Mouse (Mus musculus): Measurements from ENCODE around the gene Grhl3.

Grhl3 gene

GRCm38 (mm10) chr4:135531771-135532613 lies 41.4 kb downstream of the Grhl3 start:
- DNase-seq (ENCODE audit: extremely low spot score, low spot score): no peak

GRCm38 (mm10) chr4:135531236-135531635 lies 42.2 kb downstream of the Grhl3 start:
- no peak for DNase-seq (ENCODE audit: extremely low spot score, low spot score)

- no peak for DNase-seq (ENCODE audit: extremely low spot score, low spot score)
These were observed 43.2 kb downstream of the Grhl3 start for GRCm38 (mm10) chr4:135530270-135530669.

DNA sequence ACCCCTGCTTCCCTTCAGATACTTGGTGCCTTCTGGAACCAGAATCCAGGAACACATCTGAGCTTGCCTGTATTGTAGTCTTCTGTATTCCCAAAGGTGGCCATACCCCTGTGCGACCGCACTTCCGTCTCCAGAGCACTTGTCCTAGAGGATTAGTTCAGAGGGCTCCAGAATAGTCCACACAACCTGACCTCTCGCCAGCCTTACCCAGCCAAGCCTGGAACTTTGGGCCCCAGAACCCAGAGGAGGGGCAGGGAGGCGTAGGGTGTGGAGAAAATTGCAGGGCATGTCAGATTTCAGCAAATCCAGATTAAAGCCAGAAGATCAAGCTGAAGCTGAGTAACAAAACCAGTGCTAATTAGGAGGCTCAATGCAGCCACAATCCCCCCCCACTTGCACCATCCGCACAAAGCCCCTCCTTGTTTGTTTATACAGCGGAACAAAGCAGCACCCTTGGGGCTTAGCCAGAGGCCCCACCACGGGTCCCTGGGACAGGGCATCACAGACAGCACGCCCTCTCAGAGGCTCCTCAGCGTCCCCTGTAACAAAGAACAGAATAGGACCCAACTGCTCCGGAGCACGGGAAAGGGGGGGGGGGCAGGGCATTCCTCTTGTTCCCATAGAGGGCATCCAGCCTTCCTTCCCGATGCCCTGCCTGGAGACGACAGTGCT lies 47.3 kb downstream of the Grhl3 start:
- DNase-seq (ENCODE audit: extremely low spot score, low spot score): no peak

DNA sequence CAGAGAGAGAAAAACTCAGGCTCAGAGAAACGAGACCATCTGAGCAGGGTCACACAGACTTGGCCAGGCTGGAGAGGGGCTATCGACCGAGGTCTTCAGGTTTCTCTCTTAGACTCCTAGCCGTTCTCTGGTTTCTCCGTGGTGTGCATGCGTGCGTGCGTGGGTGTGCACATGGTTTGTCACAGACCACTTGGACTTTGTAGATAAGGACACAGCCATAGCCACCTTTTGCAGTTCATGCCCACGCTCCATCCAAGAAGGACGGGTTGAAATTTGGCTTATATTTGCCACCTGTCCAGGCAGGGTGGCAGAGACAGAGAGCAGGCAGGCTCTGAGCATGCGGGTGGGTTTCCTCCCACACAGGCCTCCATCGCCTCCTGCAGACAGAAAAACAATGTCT lies 48.4 kb downstream of the Grhl3 start:
- DNase-seq (ENCODE audit: extremely low spot score, low spot score): no peak

DNA sequence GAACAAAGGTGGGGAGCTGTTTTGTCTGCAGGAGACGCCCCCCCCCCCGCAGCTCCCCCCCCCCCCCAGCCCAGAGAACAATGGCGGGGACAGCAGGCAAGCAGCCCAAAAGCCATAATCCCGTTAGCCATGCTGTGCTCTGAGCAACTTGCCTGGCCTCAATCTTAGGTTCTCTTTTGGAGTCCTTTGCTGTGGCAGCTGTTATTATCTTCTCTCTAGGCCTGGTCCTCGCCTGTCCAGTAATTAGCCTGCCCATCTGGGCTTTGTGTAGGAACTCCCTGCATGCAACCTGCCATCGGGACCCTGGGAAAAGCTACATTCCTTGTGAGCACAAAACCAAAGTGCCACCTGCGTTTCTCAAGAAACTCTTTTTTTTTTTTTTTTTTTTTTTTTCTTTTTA lies 49.5 kb downstream of the Grhl3 start:
- no peak for DNase-seq (ENCODE audit: extremely low spot score, low spot score)

GRCm38 (mm10) chr4:135520421-135520820 lies 53.0 kb downstream of the Grhl3 start:
- DNase-seq (ENCODE audit: extremely low spot score, low spot score): no peak

- no peak for DNase-seq (ENCODE audit: extremely low spot score, low spot score)
These were observed 55.3 kb downstream of the Grhl3 start for GRCm38 (mm10) chr4:135518135-135518534.

DNA sequence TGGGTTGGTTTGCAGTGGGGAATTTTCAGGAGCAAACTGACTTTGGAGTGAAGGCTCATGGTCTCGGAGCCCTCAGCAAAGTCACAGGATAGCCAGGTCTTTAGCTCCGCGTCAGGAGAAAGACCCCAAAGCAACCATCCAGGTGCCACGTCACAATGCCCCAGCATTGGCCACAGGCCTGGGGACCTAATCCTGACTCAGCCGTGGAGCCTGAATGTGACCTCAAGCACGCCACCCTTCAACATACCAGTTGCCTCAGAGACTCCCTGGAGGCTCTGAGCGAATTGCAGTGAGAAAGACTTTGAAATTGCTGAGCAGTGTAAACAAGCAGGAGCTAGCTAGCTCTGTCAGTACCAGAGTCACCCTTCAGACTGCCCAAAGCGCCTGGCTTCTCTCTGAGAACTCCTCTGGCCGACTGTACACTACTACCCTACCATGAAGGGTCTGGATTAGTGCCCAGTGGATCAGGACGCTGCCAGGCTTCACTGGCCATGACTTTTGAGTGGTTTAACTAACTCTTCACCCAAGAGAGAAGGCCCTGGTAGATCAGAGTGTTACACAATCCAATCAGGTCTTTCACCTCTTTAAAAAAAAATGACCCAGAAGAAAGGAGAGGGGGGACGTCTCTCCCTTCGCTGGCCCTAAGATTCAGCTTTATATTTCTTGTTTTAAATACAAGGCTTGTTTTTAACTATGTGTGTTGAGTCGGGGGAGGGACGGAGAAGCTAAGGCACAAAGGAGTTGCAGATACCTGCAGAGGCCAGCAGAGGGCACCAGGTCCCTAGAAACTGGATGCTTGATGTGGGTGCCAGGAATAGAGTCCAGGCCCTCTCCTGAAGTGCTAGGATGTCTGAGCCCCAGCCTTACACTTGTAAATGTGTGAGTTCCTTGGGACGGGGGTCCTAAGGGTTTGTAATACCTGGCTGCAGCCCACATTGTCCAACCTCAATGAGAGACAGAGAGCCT lies 56.8 kb downstream of the Grhl3 start:
- peak; percentile 47 for DNase-seq (ENCODE audit: extremely low spot score, low spot score)

GRCm38 (mm10) chr4:135514925-135515324 lies 58.5 kb downstream of the Grhl3 start:
- no peak for DNase-seq (ENCODE audit: extremely low spot score, low spot score)

GRCm38 (mm10) chr4:135513865-135514264 lies 59.6 kb downstream of the Grhl3 start:
- no peak for DNase-seq (ENCODE audit: extremely low spot score, low spot score)

DNA sequence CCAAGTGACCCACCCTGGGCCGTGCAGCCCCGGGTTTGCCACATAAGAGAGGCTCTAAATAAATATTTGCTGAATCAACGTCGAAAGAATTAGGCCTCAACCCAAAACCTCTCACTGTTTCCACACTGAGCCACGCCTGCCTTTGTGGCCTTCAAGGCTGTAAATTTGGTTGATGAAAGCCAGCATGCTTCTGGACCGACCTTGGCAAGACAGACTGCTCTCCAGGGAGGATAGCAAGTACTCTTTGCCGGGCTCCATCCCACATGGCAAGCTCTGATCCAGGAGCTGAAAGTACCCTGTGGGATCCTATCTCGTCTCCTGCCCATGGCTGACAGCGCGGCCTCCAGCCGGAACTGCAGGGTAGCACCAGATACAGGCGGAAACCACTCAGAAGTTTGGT lies 63.9 kb downstream of the Grhl3 start:
- DNase-seq (ENCODE audit: extremely low spot score, low spot score): no peak

- DNase-seq (ENCODE audit: extremely low spot score, low spot score): peak; percentile 79
These were observed 64.9 kb downstream of the Grhl3 start for GRCm38 (mm10) chr4:135508419-135509039.

DNA sequence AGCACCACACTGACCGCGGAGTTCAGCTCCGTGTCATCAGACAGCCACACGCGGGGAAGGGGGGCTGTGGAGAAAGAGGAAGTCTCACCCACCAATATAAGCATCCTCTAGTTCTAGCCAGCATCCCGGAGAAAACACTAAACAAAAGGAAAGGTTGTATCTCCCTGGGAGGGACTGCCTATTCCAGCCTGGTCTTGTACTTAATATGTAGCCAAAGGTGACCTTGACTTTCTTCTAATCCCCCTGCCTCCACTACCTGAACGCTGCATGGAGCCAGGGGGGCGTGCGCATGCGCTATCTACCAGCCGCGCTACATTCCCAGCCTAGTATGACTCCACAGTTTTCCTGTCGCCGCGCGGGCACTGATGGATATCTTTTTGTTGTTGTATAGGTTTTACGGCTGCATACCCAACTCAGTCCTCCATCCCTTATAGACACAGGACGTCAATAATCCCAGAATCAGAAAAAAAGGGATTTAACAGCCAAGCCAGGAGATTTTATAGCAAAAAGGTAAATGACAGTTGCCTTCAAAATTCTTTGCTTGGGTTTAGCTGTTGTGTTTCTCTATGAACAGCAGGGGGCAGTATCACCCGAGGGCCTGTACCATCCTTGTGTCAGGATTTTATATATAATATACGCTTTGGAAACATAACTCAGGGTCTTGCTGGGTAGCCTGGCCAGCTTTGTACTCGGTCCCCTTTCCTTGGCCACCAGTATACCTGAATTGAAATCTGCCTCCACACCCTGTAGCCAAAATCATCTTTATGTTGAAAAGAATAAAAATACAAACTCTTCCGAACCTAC lies 65.7 kb downstream of the Grhl3 start:
- DNase-seq (ENCODE audit: extremely low spot score, low spot score): peak; percentile 62

GRCm38 (mm10) chr4:135505794-135506193 lies 67.6 kb downstream of the Grhl3 start:
- no peak for DNase-seq (ENCODE audit: extremely low spot score, low spot score)

DNA sequence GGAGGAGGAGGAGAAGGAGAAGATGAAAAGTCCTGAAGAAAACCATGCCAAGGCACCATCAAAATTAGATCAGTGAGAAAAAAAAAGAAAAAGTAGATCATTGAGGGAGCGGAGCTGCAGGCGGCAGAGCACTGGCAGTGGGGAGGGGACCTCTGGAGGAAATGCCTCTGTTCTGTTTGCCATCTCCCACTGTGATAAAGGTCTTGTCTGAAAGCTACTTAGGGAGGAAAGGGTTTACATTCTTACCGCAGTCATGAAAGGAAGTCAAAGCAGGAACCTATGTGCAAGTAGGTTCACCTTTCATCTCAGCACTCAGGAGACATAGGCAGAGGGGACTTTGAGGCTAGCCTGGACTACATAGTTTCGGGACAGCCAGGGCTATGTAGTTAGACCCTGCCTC lies 71.8 kb downstream of the Grhl3 start:
- no peak for DNase-seq (ENCODE audit: extremely low spot score, low spot score)

DNA sequence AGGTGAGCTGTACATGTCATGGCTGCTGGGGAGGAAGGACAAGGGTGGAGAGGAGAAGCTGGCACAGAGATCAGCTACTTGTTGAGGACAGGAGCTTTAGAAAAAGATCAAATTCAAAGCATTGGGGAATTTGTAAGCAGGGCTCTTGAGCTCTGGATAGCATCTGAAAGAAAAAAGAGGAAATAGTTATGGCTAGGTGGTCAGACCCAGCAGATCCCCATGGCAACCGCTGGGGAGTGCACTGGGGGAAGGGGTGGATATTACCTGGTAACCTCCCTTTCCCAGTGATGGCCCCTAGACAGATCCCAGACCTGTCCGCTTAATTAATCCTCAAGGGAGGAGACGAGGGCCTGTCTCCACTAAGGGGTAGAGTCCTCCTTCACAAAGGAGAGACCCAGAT lies 73.6 kb downstream of the Grhl3 start:
- no peak for DNase-seq (ENCODE audit: extremely low spot score, low spot score)

DNA sequence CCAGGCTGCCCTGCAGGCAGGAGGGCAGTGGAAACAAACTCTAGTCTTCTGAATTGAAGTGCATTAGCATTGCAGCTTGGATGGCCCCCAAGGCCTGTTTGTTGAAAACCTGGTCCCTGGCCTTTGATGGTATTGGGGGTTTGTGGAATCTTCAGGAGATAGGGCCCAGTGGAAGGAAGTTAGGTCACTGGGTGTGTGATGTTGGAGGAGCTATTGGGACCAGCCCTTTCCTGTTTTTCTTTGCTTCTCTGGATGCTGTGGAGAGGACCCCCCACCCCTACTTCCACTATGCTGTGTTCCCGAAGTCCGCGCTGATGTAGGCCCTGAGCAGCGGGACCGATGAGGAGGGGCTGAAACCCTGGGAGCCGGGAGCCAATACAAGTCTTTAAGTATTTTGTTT lies 75.3 kb downstream of the Grhl3 start:
- no peak for DNase-seq (ENCODE audit: extremely low spot score, low spot score)

DNA sequence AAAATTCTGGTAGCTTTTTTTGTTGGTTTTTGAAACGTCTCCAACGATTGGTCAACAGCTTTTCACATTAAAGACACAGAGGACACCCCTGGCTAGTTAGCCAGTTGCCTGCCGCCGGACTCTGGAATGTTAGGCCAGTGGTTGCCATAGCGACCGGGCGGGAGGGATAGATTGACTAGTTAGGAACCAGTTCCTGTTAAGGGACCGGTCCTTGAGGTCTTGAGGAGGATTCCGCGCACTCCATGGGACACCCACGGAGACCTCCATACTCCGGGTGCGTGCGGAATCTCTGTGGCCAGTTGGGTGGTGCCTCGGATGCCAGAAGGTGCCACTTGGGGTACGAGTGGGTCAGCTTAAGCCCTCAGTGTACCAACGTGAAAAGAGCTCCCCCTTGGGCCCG lies 77.6 kb downstream of the Grhl3 start:
- peak; percentile 64 for DNase-seq (ENCODE audit: extremely low spot score, low spot score)

DNA sequence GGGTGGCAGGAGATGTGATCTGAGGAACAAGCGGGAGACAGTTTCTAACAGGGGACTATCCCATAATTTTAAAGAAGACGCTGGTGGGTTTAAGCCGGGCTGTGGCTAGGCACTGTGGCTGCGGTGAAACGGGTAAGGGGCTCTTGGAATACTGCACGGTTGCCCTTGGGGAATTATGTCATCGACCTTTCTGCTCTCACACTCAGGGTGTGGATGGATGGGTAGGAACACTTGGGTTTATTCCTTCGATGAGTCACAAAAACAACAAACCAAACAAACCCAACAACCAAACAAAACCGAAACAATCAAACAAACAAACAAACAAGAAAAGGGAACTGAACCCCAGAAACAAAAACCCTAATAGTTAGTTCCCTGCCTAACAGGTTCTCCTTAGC lies 78.0 kb downstream of the Grhl3 start:
- DNase-seq (ENCODE audit: extremely low spot score, low spot score): no peak

Data from neural tube, embryonic 10.5 days (tissue).